Mouse (Mus musculus): ENCODE data around the gene Rabgap1l.

DNA sequence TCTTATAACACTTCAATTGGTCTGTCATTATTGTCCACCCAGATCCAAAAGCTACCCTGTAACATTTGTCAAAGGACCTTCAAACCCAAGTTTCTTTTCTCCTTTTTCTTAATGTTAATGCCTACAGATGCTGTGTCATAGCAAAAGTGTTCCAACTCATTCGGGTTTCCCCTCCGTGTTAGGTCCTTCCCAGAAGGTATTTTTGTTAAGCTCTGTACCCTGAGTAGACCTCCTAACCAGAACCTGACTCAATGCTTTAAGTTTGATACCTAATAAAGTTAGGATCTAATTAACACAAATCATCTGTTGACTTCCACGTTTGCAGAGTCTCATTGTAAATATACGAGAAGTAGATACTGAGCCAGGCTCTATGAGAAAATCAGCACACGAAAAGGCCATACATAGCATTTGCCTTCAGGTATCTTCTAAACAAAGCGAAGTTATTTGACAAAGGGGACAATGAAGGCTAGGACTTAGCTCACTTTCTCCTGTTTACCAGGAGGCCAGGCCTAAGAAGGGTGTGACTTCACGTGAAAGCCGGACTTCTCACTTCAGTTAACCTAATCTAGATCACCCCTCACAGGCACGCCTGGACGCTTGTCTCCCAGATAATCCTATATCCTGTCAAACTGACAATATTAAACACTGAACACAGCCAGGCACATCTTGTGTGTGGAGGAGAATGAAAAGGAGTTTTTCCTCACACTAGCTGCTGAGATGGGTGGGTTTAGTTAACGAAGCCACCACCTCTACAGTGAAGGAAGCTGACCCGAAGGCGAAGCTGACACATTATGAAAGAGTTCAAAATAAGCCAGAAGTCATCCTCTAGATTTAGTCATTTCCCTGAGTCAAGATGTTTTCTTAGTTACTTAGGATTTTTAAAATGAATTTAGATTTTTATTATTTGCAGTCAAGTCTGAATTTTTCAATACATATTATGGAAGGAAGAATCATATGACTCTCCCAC, 1.1 kb upstream of the Rabgap1l start:
- TF ChIP-seq CTCF (IDR thresholded peaks at IDR 0.05; ENCODE audit: low read depth, low read length), result no peak
- TF ChIP-seq POLR2A (IDR thresholded peaks at IDR 0.05; ENCODE audit: extremely low read depth, insufficient read depth, low read length), result no peak
